Mouse (Mus musculus) lung, adult 2 months (tissue): ENCODE measurements around the gene Ccr5. TPM values are rescaled to one million over a fixed set of nuclear protein-coding genes. Genes with fewer than 3 reads are reported as not detected.
A peak's percentile ranks its signal among the peaks of the same experiment; 100 is the strongest.
"Not testable (repeated sequence)": the region's sequence is repeated elsewhere in the genome, so short reads cannot be mapped to it uniquely, and the experiment has no call there.

ENCODE experiments used
- DNase-seq: peaks from one replicate; pipeline ENCODE4 v3.0.0; 2022
- H3K4me1 ChIP-seq: fragments of 200-500 bp; 2 replicates; pipeline ENCODE4 v1.6.1; 2011; ENCODE audit warnings: low read length; ENCODE audit not compliant: control insufficient read depth, insufficient read depth
- H3K4me3 ChIP-seq: fragments of 200-500 bp; replicated peaks from 2 replicates; pipeline ENCODE3; 2011; ENCODE audit warnings: low read depth, mild to moderate bottlenecking, control low read depth, low read length; ENCODE audit errors: extremely low read depth
- CTCF ChIP-seq: fragments of 200-500 bp; IDR thresholded peaks from 2 replicates; pipeline ENCODE4 v1.5.1; 2011; ENCODE audit warnings: mild to moderate bottlenecking, low read length, control low read depth; ENCODE audit not compliant: insufficient read depth
- POLR2A ChIP-seq: fragments of 200-500 bp; IDR thresholded peaks from 2 replicates; pipeline ENCODE4 v1.6.1; 2011; ENCODE audit warnings: low read depth, mild to moderate bottlenecking, control low read depth, low read length, borderline replicate concordance; ENCODE audit errors: extremely low read depth
- WGBS: fragments of 180-500 bp; shearing (Covaris S2); methylation state at CpG from one replicate; pipeline ENCODE4 v1.1.7; 2018; 5-methylcytosine and 5-hydroxymethylcytosine counted together
- polyA plus RNA-seq: library from polyadenylated mRNA; depleted of rRNA; stranded (reverse); fragments of >200 nt; gene quantifications from 2 replicates; pipeline ENCODE4 v1.2.3, GENCODE M21; 2012; rRNA removed

Gene Ccr5
- polyA plus RNA-seq = 0.74 and 3.0 TPM in 2 replicates

DNA sequence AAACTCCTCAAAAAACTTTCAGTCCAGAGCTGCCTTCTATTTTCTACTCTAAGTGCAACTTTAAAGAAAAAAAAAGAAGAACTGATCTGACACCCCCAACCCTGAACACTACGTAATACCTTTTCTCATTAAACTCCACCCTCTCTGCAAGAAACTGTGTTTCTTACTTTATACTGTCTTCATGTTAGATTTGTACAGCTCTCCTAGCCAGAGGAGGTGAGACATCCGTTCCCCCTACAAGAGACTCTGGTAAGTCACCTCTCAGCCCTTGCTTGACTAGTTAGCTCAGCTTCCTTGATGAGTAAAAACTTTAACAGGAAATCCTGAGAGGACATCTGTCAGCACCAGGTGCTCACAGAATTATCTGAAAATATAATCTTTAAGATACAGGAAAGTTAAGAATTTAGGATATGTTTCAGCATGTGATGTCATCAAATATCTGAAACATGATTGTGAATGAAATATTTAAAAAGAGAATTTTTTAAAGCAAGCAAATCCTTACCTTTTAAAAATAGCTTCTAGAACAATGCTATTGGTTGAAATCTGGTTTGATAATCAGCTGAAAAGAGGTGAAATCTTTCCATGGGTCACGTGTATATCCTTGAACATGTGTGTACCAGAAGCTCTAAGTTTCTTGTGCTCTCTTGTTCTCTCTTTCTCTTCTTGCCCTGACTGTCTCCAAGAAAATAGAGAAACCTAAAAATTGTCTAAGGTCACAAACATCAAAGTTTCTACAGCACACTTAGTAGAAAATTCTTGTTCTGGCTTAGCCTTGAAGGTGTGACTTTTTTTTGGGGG lies at the start of gene Ccr5:
TSS of gene Ccr5 (plus strand) at position 157 of the 798 bp plus-strand sequence.
- 52% methylated on average over 3 of the region's 3 CpGs for WGBS
- peaks cover 4% of the 10 kb centered on the region; the same call in 1 of the 2 replicates for H3K4me1 ChIP-seq
- H3K4me3 ChIP-seq = peak within 1 kb of the TSS; percentile 24
- TF ChIP-seq POLR2A (no peak), CTCF (no peak)
- no peak for DNase-seq

DNA sequence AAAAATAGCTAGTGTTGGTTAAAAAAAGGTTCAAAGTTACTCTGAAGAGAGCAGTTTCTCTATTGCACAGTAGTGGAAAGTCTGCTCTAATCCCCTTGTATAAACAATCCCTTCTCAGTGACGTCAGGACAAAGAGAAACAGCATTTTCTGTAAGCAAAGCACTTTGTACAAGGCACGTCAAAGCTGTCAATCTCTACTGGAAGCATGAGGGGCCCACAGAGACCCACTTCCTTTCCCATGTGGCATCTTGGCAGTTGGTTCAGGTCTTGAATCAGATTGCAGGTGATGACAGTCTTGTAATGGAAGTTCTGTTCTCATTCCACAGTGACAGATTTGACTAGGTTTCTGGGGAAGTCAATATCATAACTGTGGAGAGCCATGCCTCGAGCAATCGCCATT lies 41.5 kb upstream of the Ccr5 start:
- no peak for TF ChIP-seq POLR2A
- no peak for TF ChIP-seq CTCF
- WGBS = 47% methylated on average over 4 of the region's 4 CpGs
- no peak for DNase-seq

DNA sequence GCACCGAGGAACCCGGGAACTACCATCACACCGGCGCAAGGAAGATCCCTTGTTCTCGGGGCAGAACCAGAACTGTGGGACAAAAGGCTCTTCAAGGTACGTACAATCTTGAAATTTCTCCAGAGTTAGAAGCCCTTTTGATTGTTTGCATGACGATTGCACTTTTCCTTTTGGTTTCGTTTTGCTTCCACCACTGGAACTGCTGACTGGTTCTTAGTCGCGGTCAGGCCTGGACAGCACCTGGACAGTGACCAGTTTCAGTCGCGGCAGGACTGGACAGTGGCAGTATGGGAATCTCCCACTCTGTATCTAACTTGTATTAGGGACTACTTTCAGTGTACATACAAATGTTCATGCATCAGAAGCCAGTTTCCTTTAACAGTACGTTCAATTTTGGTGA lies 40.9 kb upstream of the Ccr5 start:
- H3K4me3 ChIP-seq, H3K4me1 ChIP-seq, DNase-seq: not testable (repeated sequence)
- WGBS = 87% methylated on average over 13 of the region's 13 CpGs

More for the DNA sequence above, 41.5 kb upstream of the Ccr5 start:
- H3K4me1 ChIP-seq = no peaks in the 10 kb centered on the region
- H3K4me3 ChIP-seq = no peak overlapping the region

DNA sequence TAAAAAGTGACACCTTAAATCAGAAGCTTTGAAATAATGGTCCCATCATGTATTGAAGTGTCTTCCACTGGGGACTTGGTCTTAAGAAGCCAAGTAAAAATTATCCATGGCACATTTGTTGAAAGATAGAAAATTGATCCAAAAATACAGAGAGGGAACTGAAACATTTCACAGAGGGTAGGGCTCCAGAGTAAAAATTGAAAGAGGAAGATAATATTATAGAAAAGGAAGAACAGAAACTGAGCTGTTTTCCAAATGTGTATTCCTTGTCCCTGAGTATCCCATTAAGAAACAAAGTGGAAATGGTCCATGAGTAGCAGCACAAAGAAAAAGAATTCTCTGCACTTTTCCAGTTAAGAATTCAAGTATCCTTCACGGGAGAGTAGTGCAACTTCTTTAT lies 30.9 kb upstream of the Ccr5 start:
- Histone ChIP-seq H3K4me1 (no peaks in the 10 kb centered on the region), H3K4me3 (no peak overlapping the region)
- no peak for TF ChIP-seq CTCF
- TF ChIP-seq POLR2A = no peak
- DNase-seq = no peak
- WGBS = 57% methylated on average over 1 of the region's 1 CpGs

DNA sequence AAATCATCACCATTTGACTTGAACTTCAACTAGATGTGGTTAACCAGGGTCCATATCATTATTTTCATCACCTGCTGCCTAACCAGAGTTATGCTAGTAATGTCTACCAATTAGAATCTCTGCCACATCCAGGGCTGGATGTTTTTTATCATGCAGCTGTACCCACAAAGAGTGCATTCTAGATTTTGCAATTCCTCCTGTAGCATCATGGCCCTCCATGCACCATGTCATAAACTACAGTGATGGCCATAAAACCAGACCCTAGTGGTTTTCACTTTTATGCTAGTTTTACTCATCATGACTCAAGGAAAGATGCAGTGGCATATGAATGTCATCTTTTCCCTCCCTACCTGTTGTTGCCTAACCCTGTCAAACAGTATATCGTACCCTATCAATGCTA lies 22.2 kb upstream of the Ccr5 start:
- DNase-seq = no peak
- no peak for TF ChIP-seq POLR2A
- TF ChIP-seq CTCF = no peak
- Histone ChIP-seq H3K4me3 (no peak overlapping the region), H3K4me1 (no peaks in the 10 kb centered on the region; the same call in 1 of the 2 replicates)
- WGBS = 78% methylated on average over 1 of the region's 1 CpGs

DNA sequence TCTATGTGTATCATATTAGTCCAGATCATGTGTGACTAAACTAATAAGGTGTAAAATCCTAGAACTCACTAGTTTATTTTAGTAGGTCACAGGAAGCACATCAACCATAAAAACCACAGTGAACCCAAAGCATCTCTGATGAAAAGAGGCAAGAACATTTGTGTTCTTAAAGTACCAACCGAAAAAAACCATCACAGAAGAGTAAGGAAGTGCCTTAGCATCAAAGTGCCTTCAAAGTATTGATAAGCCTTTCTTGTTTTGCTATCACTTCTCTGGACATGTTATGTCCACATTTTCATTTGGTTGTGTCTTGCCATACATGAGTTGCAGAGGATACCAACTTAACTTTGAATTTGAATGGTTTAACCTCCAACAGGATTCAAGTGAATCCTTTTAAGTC lies 21.0 kb upstream of the Ccr5 start:
- no peak for TF ChIP-seq POLR2A
- no peak for TF ChIP-seq CTCF
- WGBS = 63% methylated on average over 1 of the region's 1 CpGs
- H3K4me3 ChIP-seq = no peak overlapping the region
- no peak for DNase-seq
- no peaks in the 10 kb centered on the region; the same call in 1 of the 2 replicates for H3K4me1 ChIP-seq

DNA sequence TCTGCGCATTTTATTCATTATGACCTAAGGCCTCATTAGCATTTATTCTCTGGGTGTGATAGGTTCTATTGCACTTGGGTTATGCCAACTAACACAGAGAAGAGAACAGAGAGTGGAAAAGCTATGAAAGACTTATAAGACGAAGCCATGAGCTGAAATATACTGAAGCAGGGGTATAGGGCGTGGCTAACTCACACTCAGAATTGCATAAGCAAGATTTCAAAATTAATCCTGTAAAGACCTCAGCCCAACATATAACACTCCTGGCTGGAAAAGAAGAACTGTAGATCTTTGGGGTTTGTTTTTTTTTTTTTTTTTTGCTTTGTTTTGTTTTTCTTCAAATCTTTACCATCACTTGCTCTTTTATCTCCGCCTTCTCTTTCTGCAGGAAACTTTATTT lies 19.6 kb upstream of the Ccr5 start, which contains the start of gene Ccr2:
TSS of gene Ccr2 (plus strand) at position 228 of the 400 bp plus-strand sequence.
- Histone ChIP-seq H3K4me3 (peak within 1 kb of the TSS; percentile 29), H3K4me1 (no peaks in the 10 kb centered on the region; the same call in 1 of the 2 replicates)
- no peak for DNase-seq
- TF ChIP-seq CTCF (no peak), POLR2A (no peak)
- WGBS = 72% methylated on average over 4 of the region's 4 CpGs

DNA sequence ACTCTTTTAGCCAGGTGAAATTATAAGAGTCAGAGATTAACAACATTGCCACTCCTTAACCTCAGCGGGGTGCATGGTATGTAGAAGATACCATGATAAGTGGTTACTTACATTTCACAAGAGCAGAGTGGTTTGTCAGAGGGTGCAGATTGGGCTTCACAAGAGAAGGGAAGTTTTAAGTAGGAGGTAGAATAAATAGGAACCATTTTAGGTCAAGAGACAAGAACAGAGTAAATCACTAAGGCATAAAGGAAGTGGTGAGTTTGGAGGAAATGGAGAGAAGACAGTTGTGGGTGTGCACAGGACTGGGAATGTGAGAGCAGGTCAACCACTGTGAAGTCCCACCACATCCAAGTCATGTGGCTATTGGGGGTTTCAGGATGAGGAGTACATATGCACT lies 18.1 kb upstream of the Ccr5 start:
- Histone ChIP-seq H3K4me1 (no peaks in the 10 kb centered on the region; the same call in 1 of the 2 replicates), H3K4me3 (no peak overlapping the region)
- TF ChIP-seq CTCF (no peak), POLR2A (no peak)
- WGBS = 28% methylated on average over 1 of the region's 1 CpGs
- DNase-seq = no peak

DNA sequence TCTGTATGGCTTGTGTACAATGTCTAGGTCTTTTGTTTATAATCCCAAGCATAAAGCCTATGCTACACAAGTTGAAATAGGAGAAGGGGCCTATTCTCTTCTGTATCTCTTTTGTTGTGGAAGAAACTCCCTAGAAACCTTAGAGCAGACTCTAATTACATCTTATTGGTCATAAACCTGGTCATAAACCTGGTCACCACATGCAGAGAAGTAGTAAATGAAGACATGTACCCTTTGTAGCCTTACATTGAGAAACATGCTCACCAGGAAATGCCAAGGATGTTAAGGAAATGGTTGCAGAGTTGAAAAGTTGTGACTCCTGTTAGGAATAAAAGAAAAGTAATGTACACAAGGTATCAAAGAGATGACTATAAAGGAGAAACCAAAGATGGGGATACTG lies 16.1 kb upstream of the Ccr5 start:
- TF ChIP-seq POLR2A (no peak), CTCF (no peak)
- Histone ChIP-seq H3K4me1 (no peaks in the 10 kb centered on the region; the same call in 1 of the 2 replicates), H3K4me3 (no peak overlapping the region)
- DNase-seq = no peak

DNA sequence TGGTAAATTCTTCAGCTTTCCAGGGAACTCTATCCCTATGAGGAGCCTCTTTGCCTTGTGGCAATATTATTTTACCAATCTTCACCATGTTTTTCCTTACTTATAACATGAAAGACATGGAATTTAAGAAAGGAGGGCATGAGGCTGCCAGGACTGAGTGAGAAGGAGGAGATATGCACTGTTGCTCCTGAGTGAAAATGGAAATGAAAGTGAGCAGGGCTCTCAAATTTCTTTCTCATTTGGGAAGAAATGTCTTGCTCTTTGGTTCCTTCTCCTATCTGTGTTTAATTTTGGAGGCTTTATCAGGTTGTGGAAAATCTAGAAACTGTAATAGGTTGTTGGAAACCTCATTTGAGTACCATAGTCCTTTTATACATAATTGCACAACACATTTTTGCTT lies 14.1 kb upstream of the Ccr5 start:
- Histone ChIP-seq H3K4me1 (no peaks in the 10 kb centered on the region; the same call in 1 of the 2 replicates), H3K4me3 (no peak overlapping the region)
- no peak for TF ChIP-seq POLR2A
- TF ChIP-seq CTCF = no peak
- DNase-seq = no peak
